Mouse (Mus musculus): Measurements from ENCODE around the gene Negr1. TPM values are rescaled to one million over a fixed set of nuclear protein-coding genes. Genes with fewer than 3 reads are reported as not detected.

Gene Negr1
- polyA plus RNA-seq, 1 experiment from 2014 or later = 1.9 TPM

DNA sequence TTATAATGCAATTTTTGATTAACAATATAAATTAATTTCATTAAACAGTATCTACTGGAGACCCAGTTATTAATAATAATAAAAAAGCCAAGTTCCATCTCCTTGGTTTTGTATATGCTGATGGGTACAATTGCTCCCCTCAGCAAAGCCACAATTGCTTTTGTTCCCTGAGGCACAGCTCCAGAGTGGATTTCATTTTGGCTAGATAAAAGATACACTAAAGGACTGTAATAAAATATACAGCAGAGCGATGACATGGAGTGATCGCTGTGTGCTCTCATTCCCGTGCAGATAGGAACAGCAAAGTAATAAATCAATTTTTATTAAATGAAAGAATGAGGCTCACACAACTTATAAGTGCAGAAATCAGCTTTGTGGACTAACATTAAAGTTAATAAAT lies 325.3 kb downstream of the Negr1 start:
- no peaks in the 10 kb centered on the region for H3K27me3 ChIP-seq (ENCODE audit: control insufficient read depth, insufficient read depth, low read length)
- H3K9me3 ChIP-seq (ENCODE audit: control insufficient read depth, low read length) = no peaks in the 10 kb centered on the region
- ATAC-seq (ENCODE audit: insufficient number of reproducible peaks, low FRiP score, low TSS enrichment, low read depth) (no peak), DNase-seq (ENCODE audit: low spot score) (no peak)
- H3K36me3 ChIP-seq (ENCODE audit: control insufficient read depth, insufficient read depth, low read length) = no peaks in the 10 kb centered on the region
- no peak overlapping the region for H3K9ac ChIP-seq (ENCODE audit: low read length)
- H3K27ac ChIP-seq (replicated peaks; ENCODE audit: low read depth, low read length) = no peak overlapping the region
- no peaks in the 10 kb centered on the region for H3K4me1 ChIP-seq (ENCODE audit: control insufficient read depth, insufficient read depth, low read length)
- H3K4me3 ChIP-seq (ENCODE audit: low read depth, low read length) = no peak overlapping the region
- no peak overlapping the region for H3K4me2 ChIP-seq (ENCODE audit: low read depth, severe bottlenecking)
- 84% methylated on average over 3 of the region's 3 CpGs for WGBS

DNA sequence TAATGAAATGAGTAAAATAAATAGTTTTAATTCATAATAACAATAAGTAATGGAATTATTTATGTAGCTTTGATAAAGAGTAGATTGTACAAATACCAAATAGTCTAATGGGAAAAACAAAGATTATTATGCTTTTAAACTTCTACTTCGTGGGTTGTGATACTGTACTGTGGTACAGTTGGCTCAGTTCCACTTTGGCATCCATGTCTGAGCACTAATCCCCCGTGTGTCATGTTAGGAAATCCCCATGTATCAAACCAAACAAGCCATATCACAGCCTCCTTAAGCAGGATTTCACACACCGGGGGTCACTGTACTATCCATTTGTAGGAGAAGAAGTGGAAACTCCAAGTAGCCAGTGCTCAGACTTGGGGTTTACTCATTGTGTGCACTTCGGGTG lies 329.4 kb downstream of the Negr1 start:
- ATAC-seq (ENCODE audit: insufficient number of reproducible peaks, low FRiP score, low TSS enrichment, low read depth) = no peak
- Histone ChIP-seq H3K9ac (ENCODE audit: low read length) (no peak overlapping the region), H3K4me1 (ENCODE audit: control insufficient read depth, insufficient read depth, low read length) (no peaks in the 10 kb centered on the region), H3K4me2 (ENCODE audit: low read depth, severe bottlenecking) (no peak overlapping the region), H3K36me3 (ENCODE audit: control insufficient read depth, insufficient read depth, low read length) (no peaks in the 10 kb centered on the region), H3K27ac (replicated peaks; ENCODE audit: low read depth, low read length) (no peak overlapping the region), H3K9me3 (ENCODE audit: control insufficient read depth, low read length) (no peaks in the 10 kb centered on the region), H3K27me3 (ENCODE audit: control insufficient read depth, insufficient read depth, low read length) (no peaks in the 10 kb centered on the region), H3K4me3 (ENCODE audit: low read depth, low read length) (no peak overlapping the region)
- WGBS = 84% methylated on average over 4 of the region's 4 CpGs
- DNase-seq (ENCODE audit: low spot score) = no peak

- Histone ChIP-seq H3K36me3 (ENCODE audit: control insufficient read depth, insufficient read depth, low read length) (no peaks in the 10 kb centered on the region), H3K4me1 (ENCODE audit: control insufficient read depth, insufficient read depth, low read length) (no peaks in the 10 kb centered on the region), H3K27ac (replicated peaks; ENCODE audit: low read depth, low read length) (no peak overlapping the region), H3K4me3 (ENCODE audit: low read depth, low read length) (no peak overlapping the region), H3K9ac (ENCODE audit: low read length) (no peak overlapping the region), H3K27me3 (ENCODE audit: control insufficient read depth, insufficient read depth, low read length) (no peaks in the 10 kb centered on the region), H3K9me3 (ENCODE audit: control insufficient read depth, low read length) (no peaks in the 10 kb centered on the region), H3K4me2 (ENCODE audit: low read depth, severe bottlenecking) (no peak overlapping the region)
- 51% methylated on average over 4 of the region's 4 CpGs for WGBS
- ATAC-seq (ENCODE audit: insufficient number of reproducible peaks, low FRiP score, low TSS enrichment, low read depth) (no peak), DNase-seq (ENCODE audit: low spot score) (no peak)
Observed at GRCm38 (mm10) chr3:156895322-156895721, 333.7 kb downstream of the Negr1 start.

DNA sequence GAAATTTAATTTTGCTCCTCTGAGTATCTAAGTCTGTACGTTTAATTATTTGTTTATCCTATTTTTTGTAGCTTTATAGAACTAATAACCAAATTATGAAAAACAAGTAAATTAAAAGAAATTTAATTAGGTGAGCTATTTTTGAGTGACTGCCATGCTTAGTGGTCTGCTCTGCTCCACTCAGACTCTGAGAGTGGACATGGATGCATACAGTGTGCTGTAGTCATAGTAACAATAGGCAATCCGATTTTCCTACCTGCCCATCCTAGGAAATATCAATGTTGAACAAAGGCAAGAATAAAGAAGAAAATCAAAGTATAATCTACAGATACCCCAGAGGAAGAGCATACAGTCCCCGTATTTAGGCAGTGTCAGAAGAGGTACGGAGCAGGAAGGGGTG lies 334.5 kb downstream of the Negr1 start:
- H3K4me1 ChIP-seq (ENCODE audit: control insufficient read depth, insufficient read depth, low read length) = no peaks in the 10 kb centered on the region

DNA sequence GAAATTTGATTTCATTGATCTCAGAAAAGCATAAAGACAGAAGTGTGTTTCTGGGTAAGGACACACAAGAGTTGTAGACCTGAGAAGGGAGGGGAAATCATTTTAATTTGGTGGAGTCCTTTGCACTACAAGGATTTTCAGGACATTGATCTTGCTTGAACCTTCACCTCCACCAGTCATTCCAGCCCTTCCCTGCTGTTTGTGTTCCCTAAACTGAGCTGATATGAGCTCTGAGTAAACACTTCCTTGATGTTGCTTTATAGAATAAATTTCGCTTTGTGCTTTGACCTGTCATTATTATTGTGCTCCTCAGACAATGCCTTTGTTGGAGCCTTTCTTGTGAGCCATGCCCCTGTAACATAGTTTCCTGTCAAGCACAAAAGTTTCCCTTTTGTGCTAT lies 335.0 kb downstream of the Negr1 start:
- Histone ChIP-seq H3K27ac (replicated peaks; ENCODE audit: low read depth, low read length) (no peak overlapping the region), H3K4me3 (ENCODE audit: low read depth, low read length) (no peak overlapping the region), H3K9ac (ENCODE audit: low read length) (no peak overlapping the region), H3K4me1 (ENCODE audit: control insufficient read depth, insufficient read depth, low read length) (no peaks in the 10 kb centered on the region), H3K27me3 (ENCODE audit: control insufficient read depth, insufficient read depth, low read length) (no peaks in the 10 kb centered on the region), H3K9me3 (ENCODE audit: control insufficient read depth, low read length) (no peaks in the 10 kb centered on the region), H3K36me3 (ENCODE audit: control insufficient read depth, insufficient read depth, low read length) (no peaks in the 10 kb centered on the region), H3K4me2 (ENCODE audit: low read depth, severe bottlenecking) (no peak overlapping the region)
- ATAC-seq (ENCODE audit: insufficient number of reproducible peaks, low FRiP score, low TSS enrichment, low read depth) (no peak), DNase-seq (ENCODE audit: low spot score) (no peak)
- 72% methylated on average over 1 of the region's 1 CpGs for WGBS

More for the DNA sequence above, 334.5 kb downstream of the Negr1 start:
- no peak overlapping the region for H3K9ac ChIP-seq (ENCODE audit: low read length)
- H3K9me3 ChIP-seq (ENCODE audit: control insufficient read depth, low read length) = no peaks in the 10 kb centered on the region
- H3K36me3 ChIP-seq (ENCODE audit: control insufficient read depth, insufficient read depth, low read length) = no peaks in the 10 kb centered on the region
- DNase-seq (ENCODE audit: low spot score) (no peak), ATAC-seq (ENCODE audit: insufficient number of reproducible peaks, low FRiP score, low TSS enrichment, low read depth) (no peak)
- H3K4me3 ChIP-seq (ENCODE audit: low read depth, low read length) = no peak overlapping the region
- H3K27me3 ChIP-seq (ENCODE audit: control insufficient read depth, insufficient read depth, low read length) = no peaks in the 10 kb centered on the region
- 88% methylated on average over 4 of the region's 4 CpGs for WGBS
- H3K27ac ChIP-seq (replicated peaks; ENCODE audit: low read depth, low read length) = no peak overlapping the region
- H3K4me2 ChIP-seq (ENCODE audit: low read depth, severe bottlenecking) = no peak overlapping the region

DNA sequence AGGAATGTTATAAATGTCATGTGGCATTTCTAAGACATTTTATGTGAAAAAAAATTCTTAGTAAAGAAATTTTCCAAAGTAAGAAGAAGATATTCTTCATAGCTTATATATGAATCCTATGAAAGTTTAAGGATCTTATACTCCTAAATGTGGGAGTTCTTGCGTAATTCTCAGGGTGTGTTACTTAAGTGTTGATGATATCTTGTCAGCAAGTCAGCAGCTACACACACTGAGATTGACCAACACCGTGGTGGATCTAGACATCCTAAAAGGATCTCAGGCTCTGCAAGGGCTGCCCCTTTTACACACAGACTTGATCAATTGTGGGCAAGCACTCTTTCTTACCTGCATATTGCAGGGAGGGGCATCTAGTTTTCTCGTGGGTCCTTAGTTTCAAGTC lies 339.5 kb downstream of the Negr1 start:
- Histone ChIP-seq H3K9ac (ENCODE audit: low read length) (no peak overlapping the region), H3K27me3 (ENCODE audit: control insufficient read depth, insufficient read depth, low read length) (no peaks in the 10 kb centered on the region), H3K4me3 (ENCODE audit: low read depth, low read length) (no peak overlapping the region), H3K27ac (replicated peaks; ENCODE audit: low read depth, low read length) (no peak overlapping the region), H3K4me1 (ENCODE audit: control insufficient read depth, insufficient read depth, low read length) (no peaks in the 10 kb centered on the region), H3K36me3 (ENCODE audit: control insufficient read depth, insufficient read depth, low read length) (no peaks in the 10 kb centered on the region), H3K4me2 (ENCODE audit: low read depth, severe bottlenecking) (no peak overlapping the region), H3K9me3 (ENCODE audit: control insufficient read depth, low read length) (no peaks in the 10 kb centered on the region)
- ATAC-seq (ENCODE audit: insufficient number of reproducible peaks, low FRiP score, low TSS enrichment, low read depth) (no peak), DNase-seq (ENCODE audit: low spot score) (no peak)
- 82% methylated on average over 3 of the region's 3 CpGs for WGBS

- WGBS = 77% methylated on average over 9 of the region's 9 CpGs
- Histone ChIP-seq H3K36me3 (ENCODE audit: control insufficient read depth, insufficient read depth, low read length) (no peaks in the 10 kb centered on the region), H3K27ac (replicated peaks; ENCODE audit: low read depth, low read length) (no peak overlapping the region), H3K9ac (ENCODE audit: low read length) (no peak overlapping the region), H3K4me2 (ENCODE audit: low read depth, severe bottlenecking) (no peak overlapping the region), H3K27me3 (ENCODE audit: control insufficient read depth, insufficient read depth, low read length) (no peaks in the 10 kb centered on the region), H3K9me3 (ENCODE audit: control insufficient read depth, low read length) (no peaks in the 10 kb centered on the region), H3K4me1 (ENCODE audit: control insufficient read depth, insufficient read depth, low read length) (no peaks in the 10 kb centered on the region), H3K4me3 (ENCODE audit: low read depth, low read length) (no peak overlapping the region)
- ATAC-seq (ENCODE audit: insufficient number of reproducible peaks, low FRiP score, low TSS enrichment, low read depth) = no peak
- no peak for DNase-seq (ENCODE audit: low spot score)
Observed at GRCm38 (mm10) chr3:156903925-156904576, 342.5 kb downstream of the Negr1 start.

GRCm38 (mm10) chr3:156912816-156913215 lies 351.2 kb downstream of the Negr1 start:
- Histone ChIP-seq H3K9ac (ENCODE audit: low read length) (no peak overlapping the region), H3K4me3 (ENCODE audit: low read depth, low read length) (no peak overlapping the region), H3K4me1 (ENCODE audit: control insufficient read depth, insufficient read depth, low read length) (no peaks in the 10 kb centered on the region), H3K27me3 (ENCODE audit: control insufficient read depth, insufficient read depth, low read length) (no peaks in the 10 kb centered on the region), H3K36me3 (ENCODE audit: control insufficient read depth, insufficient read depth, low read length) (no peaks in the 10 kb centered on the region), H3K9me3 (ENCODE audit: control insufficient read depth, low read length) (no peaks in the 10 kb centered on the region), H3K27ac (replicated peaks; ENCODE audit: low read depth, low read length) (no peak overlapping the region), H3K4me2 (ENCODE audit: low read depth, severe bottlenecking) (no peak overlapping the region)
- ATAC-seq (ENCODE audit: insufficient number of reproducible peaks, low FRiP score, low TSS enrichment, low read depth) = no peak
- 91% methylated on average over 3 of the region's 3 CpGs for WGBS
- DNase-seq (ENCODE audit: low spot score) = no peak

- no peak for DNase-seq (ENCODE audit: low spot score)
- Histone ChIP-seq H3K4me3 (ENCODE audit: low read depth, low read length) (no peak overlapping the region), H3K4me1 (ENCODE audit: control insufficient read depth, insufficient read depth, low read length) (no peaks in the 10 kb centered on the region), H3K4me2 (ENCODE audit: low read depth, severe bottlenecking) (no peak overlapping the region), H3K36me3 (ENCODE audit: control insufficient read depth, insufficient read depth, low read length) (no peaks in the 10 kb centered on the region), H3K27me3 (ENCODE audit: control insufficient read depth, insufficient read depth, low read length) (no peaks in the 10 kb centered on the region), H3K9ac (ENCODE audit: low read length) (no peak overlapping the region), H3K27ac (replicated peaks; ENCODE audit: low read depth, low read length) (no peak overlapping the region), H3K9me3 (ENCODE audit: control insufficient read depth, low read length) (no peaks in the 10 kb centered on the region)
- ATAC-seq (ENCODE audit: insufficient number of reproducible peaks, low FRiP score, low TSS enrichment, low read depth) = no peak
Observed at GRCm38 (mm10) chr3:156921369-156921768, 359.8 kb downstream of the Negr1 start.

Data from limb, embryonic 11.5 days (tissue).